Mouse (Mus musculus) G1E (cell line): ENCODE data around the gene Rplp1.

Source experiments
- CTCF ChIP-seq: IDR thresholded peaks from 2 replicates; pipeline ENCODE4 v1.5.1; 2012; ENCODE audit warnings: low read depth, low read length, inconsistent platforms, mixed read lengths
- GATA1 ChIP-seq: IDR thresholded peaks from 2 replicates; pipeline ENCODE4 v1.6.1; 2012; ENCODE audit warnings: borderline replicate concordance, low read length, inconsistent platforms, mixed read lengths
- TAL1 ChIP-seq: conservative IDR thresholded peaks from 2 replicates; pipeline ENCODE4 v1.6.1; 2012; ENCODE audit warnings: low read depth, low read length, inconsistent platforms, mixed read lengths

GRCm38 (mm10) chr9:61914917-61915300 is 567 bp upstream of the Rplp1 start:
- TF ChIP-seq TAL1 (no peak), CTCF (no peak), GATA1 (no peak)
